Mouse (Mus musculus) layer of hippocampus, postnatal 36 days (tissue): ENCODE measurements at regions not wholly inside any gene's neighbourhood (a gene's known extent, or its start where the extent isn't known, plus 50 kb on each side); places are given as distances from the start of the nearest gene placed in this dataset.
"Not testable (repeated sequence)": the region's sequence is repeated elsewhere in the genome, so short reads cannot be mapped to it uniquely, and the experiment has no call there.

ENCODE experiments used
- DNase-seq, 2 experiments: peaks; one replicate each; pipeline ENCODE4 v3.0.0; 2022

- DNase-seq, result no peak
Observed at GRCm38 (mm10) chr14:54148121-54148520, 105.8 kb downstream of the Dad1 start.

DNA sequence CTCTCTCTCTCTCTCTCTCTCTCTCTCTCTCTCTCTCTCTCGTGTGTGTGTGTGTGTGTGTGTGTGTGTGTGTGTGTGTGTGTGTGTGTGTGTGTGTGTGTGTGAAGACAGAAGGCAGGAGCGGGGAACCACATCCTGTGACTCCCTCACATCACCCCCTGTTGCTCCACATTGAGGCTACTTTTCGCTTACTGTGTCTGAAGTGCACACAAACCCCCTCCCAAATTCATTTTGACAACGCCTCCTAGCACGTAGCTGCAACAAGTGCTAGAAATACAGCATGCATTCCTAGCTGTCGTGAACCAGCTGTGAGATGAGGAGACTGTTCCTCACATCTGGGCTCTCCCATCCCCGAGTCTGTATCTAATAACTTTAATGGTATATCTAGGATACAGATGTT is 106.4 kb downstream of the Dad1 start:
- no peak for DNase-seq

- DNase-seq, result no peak
Observed at GRCm38 (mm10) chr14:54145743-54146741, 107.9 kb downstream of the Dad1 start.

GRCm38 (mm10) chr14:54143828-54144227 is 110.1 kb downstream of the Dad1 start:
- no peak for DNase-seq

DNA sequence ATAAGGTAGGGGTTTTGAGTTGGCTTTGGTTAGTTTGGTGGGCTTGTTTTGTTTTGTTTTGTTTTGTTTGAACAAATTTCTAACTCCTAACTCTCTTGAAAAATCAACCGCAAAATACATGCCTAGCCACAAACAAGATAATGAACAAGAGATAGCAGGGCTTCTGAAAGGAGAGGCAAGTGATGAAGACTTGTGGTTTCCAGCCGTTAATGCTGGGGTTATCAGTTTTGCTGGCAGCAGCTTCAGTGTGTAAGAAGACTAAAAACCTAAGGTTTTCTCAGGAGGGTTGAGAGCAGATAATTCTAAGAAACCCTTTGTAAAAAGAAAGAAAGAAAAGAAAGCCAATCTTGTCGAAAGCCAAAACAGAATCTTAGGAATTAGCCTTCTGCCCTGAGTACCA is 115.6 kb downstream of the Dad1 start:
- no peak for DNase-seq

GRCm38 (mm10) chr14:54136538-54136937 is 117.4 kb downstream of the Dad1 start:
- DNase-seq, result no peak

GRCm38 (mm10) chr14:54128334-54128733 is 125.6 kb downstream of the Dad1 start:
- DNase-seq, result no peak

DNA sequence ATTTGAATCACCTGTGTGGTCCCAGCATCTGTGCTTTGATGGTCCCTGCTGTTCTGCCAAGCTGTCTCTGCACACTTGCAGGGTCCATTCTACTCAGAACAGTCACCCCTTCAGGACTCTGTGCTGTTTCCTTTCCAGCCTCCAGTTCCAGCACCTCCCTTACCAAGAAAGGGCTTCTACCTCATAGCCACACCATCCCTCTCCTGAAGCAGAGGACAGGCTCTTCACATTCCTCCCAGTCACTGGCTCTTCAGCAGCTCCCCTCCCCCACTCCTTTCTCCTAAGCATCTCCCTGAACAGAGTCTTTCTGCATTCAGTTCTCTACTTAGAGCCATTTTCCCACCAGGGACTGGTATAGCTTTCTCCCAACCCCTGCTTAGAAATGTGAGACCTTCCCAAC is 128.4 kb downstream of the Dad1 start:
- DNase-seq, result no peak

- DNase-seq, result no peak
Observed at GRCm38 (mm10) chr14:54121973-54122372, 131.9 kb downstream of the Dad1 start.

DNA sequence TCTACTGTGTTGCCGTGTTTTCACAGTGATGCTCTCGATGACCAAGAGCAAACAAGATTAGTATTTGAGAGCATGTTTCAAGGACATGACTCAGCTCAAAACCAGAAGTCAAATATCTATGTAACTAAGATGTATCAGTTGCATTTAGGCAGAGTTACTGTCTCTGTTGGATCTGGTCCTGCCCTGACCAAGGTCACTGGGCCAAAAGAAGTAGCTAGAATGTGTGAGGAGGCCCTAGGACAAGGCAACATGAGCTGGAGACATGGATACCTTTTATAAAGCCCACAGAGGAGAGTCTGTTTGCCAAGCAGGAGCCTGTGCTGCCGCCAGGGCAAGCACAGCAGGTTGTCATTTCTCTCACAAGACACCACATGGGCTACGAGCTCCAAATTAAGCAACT is 132.6 kb downstream of the Dad1 start:
- DNase-seq, result no peak

DNA sequence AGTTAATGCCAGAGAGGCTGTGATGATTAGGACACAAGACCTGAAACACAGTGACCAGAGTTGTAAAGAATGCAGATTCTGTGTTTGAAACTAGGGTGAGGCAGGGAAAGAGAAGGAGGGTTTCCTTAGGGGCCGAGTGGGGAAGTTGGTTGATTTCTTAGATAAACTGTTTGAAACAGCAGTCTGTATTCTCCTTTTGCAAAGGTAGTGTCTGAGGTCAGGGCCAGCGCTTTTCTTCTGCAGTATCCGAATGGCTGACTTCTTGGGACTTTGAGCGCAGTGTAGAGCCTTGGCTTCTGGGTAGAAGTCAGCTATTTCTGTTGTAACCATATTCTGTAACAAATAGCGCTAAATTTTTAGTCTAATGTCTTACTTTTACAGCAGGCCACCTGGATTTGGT is 133.7 kb downstream of the Dad1 start:
- DNase-seq, result no peak

DNA sequence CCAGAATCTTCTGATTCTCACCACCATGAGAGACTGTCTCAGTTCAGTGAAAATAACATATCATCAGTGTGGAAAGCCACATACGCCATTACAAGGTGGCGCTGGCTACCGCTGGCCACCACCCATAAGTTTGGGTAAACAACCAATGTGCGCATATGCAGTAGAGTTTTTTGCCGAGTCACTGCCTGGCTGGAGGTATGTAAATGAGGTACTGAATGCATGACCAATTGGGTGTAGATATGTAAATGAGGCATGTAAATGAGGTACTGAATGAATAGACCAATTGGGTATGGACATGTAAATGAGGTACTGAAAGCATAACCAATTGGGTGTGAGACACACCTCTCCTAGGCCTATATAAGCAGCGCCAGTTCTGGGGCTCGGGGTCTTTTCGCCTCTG is 136.3 kb downstream of the Dad1 start:
- not testable (repeated sequence) for DNase-seq

DNA sequence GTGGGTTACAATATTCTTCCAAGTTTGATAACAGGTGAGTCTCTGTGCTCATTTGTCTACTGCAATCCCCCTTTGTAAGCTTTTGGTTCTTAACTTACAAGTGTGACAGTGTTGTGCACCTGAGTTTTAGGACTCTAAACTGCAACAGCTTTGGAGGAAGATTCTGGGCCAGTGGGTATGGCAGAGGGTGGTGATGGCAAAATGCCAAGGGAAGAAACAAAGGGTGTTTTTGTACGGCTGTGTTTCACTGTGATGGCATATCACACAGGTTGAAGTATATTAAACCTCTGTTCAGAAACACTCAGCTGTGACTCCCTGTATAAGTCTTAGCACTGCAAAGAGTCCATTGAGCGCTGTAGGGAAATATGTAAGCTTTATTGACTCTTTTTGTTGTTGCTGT is 140.7 kb downstream of the Dad1 start:
- DNase-seq, result no peak

GRCm38 (mm10) chr14:54110971-54111370 is 142.9 kb downstream of the Dad1 start:
- no peak for DNase-seq

- DNase-seq, result no peak
Observed at GRCm38 (mm10) chr14:54109129-54109528, 144.8 kb downstream of the Dad1 start.

- peak in 1 of 2 experiments; percentile 11 for DNase-seq
Observed at GRCm38 (mm10) chr14:54108311-54109074, 145.4 kb downstream of the Dad1 start.

DNA sequence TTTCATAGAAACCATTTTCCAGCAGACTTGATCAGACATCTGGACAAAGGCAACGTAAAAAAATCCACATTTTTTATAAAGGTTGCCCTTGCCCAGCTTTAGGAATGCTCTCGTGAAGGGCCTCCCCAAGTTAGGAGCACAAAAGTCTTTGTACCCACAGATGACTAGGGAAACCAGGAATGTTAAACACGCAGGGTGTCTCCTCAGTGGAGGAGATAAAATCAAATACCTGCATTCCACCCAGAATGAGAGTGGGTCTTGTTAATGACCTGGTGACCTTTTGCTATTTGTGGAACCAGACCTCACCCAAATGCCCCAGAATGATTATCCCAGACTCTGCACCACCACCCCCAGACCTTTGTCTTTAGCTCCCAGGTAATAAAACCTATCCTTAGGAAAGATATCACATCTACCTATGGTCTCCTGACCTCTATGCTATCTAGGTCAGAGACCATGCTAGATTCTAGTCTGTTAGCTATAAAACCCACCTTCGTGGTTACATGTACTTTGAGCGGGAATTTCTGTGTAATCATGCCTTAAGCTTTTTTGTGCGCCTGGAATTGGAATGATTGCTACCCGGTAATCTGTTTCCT is 146.6 kb downstream of the Dad1 start:
- DNase-seq, result no peak

DNA sequence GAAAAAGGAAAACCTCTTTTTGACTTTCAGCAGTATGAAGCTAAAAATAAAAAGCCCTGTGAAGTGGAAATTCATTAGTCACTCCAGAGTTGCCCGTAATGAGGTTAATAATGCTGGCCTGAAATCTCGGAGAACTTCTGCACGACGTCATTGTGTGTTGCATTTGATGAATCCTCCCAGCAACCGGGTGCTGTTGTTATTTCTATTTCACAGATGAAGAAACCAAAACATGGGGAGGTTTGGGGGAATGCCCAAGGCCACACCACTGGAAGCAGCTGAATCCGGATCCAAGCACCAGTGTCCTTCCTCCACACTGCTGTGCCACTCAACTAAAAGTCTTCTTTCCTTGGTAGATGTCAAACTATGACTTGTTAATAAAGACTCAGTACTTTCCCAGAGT is 149.7 kb downstream of the Dad1 start:
- DNase-seq, result no peak

- DNase-seq, result no peak
Observed at GRCm38 (mm10) chr14:54103541-54103940, 150.4 kb downstream of the Dad1 start.

DNA sequence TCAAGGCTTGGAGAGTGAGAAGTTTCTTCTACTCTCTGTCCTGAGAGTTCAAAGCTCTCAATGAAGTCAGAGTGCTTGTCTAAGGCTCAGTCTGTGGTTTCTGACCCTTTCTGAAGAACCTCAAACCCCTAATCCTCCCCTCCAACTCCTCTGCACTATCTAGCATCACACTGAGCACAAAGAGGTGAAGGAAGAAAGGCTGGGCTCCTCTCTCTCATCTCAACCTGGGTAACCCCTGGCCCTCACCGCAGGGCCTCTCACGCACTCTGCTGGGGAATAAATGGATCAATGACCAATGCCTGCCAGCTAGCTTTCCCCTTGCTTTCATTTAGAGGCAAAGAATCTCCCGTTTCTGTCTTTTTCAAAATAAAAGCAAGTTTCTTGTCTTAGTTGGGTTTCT is 150.8 kb downstream of the Dad1 start:
- DNase-seq, result no peak

- no peak for DNase-seq
Observed at GRCm38 (mm10) chr14:54101775-54102174, 152.1 kb downstream of the Dad1 start.

GRCm38 (mm10) chr14:54099360-54099759 is 154.5 kb downstream of the Dad1 start:
- DNase-seq, result no peak

- DNase-seq, result no peak
Observed at GRCm38 (mm10) chr14:54098122-54098775, 155.7 kb downstream of the Dad1 start.
